Mouse (Mus musculus): ENCODE results near the gene Slc12a8. TPM values are rescaled to one million over a fixed set of nuclear protein-coding genes. Genes with fewer than 3 reads are reported as not detected.
A peak's percentile ranks its signal among the peaks of the same experiment; 100 is the strongest.

Slc12a8 gene
- polyA plus RNA-seq, 1 experiment = not detected

- no peak overlapping the region for H3K27ac ChIP-seq (ENCODE audit: insufficient read depth, low read depth, low read length)
- TF ChIP-seq CTCF (IDR thresholded peaks at IDR 0.05; ENCODE audit: low read depth, low read length) = no peak
- TF ChIP-seq POLR2A (IDR thresholded peaks at IDR 0.05; ENCODE audit: borderline replicate concordance, low read depth, low read length) = no peak
- no peak overlapping the region for H3K4me3 ChIP-seq (ENCODE audit: insufficient read depth, low read length)
- H3K4me1 ChIP-seq (ENCODE audit: control insufficient read depth, insufficient read depth, low read length) = peaks cover 3% of the 10 kb centered on the region; the same call in 1 of the 2 replicates
These were observed 4.6 kb upstream of the Slc12a8 start for GRCm38 (mm10) chr16:33512555-33512954.

GRCm38 (mm10) chr16:33517627-33518026, 499 bp downstream of the Slc12a8 start:
- Histone ChIP-seq H3K4me1 (ENCODE audit: control insufficient read depth, insufficient read depth, low read length) (peaks cover 14% of the 10 kb centered on the region), H3K4me3 (ENCODE audit: insufficient read depth, low read length) (no peak overlapping the region), H3K27ac (ENCODE audit: insufficient read depth, low read depth, low read length) (no peak overlapping the region)
- TF ChIP-seq POLR2A (IDR thresholded peaks at IDR 0.05; ENCODE audit: borderline replicate concordance, low read depth, low read length) (no peak), CTCF (IDR thresholded peaks at IDR 0.05; ENCODE audit: low read depth, low read length) (no peak)

GRCm38 (mm10) chr16:33518236-33518635, 1.1 kb downstream of the Slc12a8 start:
- Histone ChIP-seq H3K4me1 (ENCODE audit: control insufficient read depth, insufficient read depth, low read length) (peaks cover 14% of the 10 kb centered on the region), H3K27ac (ENCODE audit: insufficient read depth, low read depth, low read length) (no peak overlapping the region), H3K4me3 (ENCODE audit: insufficient read depth, low read length) (no peak overlapping the region)
- TF ChIP-seq CTCF (IDR thresholded peaks at IDR 0.05; ENCODE audit: low read depth, low read length) (no peak), POLR2A (IDR thresholded peaks at IDR 0.05; ENCODE audit: borderline replicate concordance, low read depth, low read length) (no peak)

GRCm38 (mm10) chr16:33519916-33520568, 2.9 kb downstream of the Slc12a8 start:
- Histone ChIP-seq H3K27ac (ENCODE audit: insufficient read depth, low read depth, low read length) (no peak overlapping the region), H3K4me3 (ENCODE audit: insufficient read depth, low read length) (no peak overlapping the region), H3K4me1 (ENCODE audit: control insufficient read depth, insufficient read depth, low read length) (peaks cover 14% of the 10 kb centered on the region)
- TF ChIP-seq POLR2A (IDR thresholded peaks at IDR 0.05; ENCODE audit: borderline replicate concordance, low read depth, low read length) (no peak), CTCF (IDR thresholded peaks at IDR 0.05; ENCODE audit: low read depth, low read length) (no peak)

GRCm38 (mm10) chr16:33522516-33522915, 5.4 kb downstream of the Slc12a8 start:
- TF ChIP-seq POLR2A (IDR thresholded peaks at IDR 0.05; ENCODE audit: borderline replicate concordance, low read depth, low read length) (no peak), CTCF (IDR thresholded peaks at IDR 0.05; ENCODE audit: low read depth, low read length) (no peak)
- H3K27ac ChIP-seq (ENCODE audit: insufficient read depth, low read depth, low read length) = no peak overlapping the region
- H3K4me3 ChIP-seq (ENCODE audit: insufficient read depth, low read length) = no peak overlapping the region
- H3K4me1 ChIP-seq (ENCODE audit: control insufficient read depth, insufficient read depth, low read length) = peaks cover 11% of the 10 kb centered on the region

GRCm38 (mm10) chr16:33523571-33523970, 6.4 kb downstream of the Slc12a8 start:
- Histone ChIP-seq H3K4me3 (ENCODE audit: insufficient read depth, low read length) (no peak overlapping the region), H3K4me1 (ENCODE audit: control insufficient read depth, insufficient read depth, low read length) (peaks cover 11% of the 10 kb centered on the region), H3K27ac (ENCODE audit: insufficient read depth, low read depth, low read length) (no peak overlapping the region)
- TF ChIP-seq CTCF (IDR thresholded peaks at IDR 0.05; ENCODE audit: low read depth, low read length) = no peak
- no peak for TF ChIP-seq POLR2A (IDR thresholded peaks at IDR 0.05; ENCODE audit: borderline replicate concordance, low read depth, low read length)

GRCm38 (mm10) chr16:33529502-33530454, 12.7 kb downstream of the Slc12a8 start:
- H3K4me3 ChIP-seq (ENCODE audit: insufficient read depth, low read length) = no peak overlapping the region
- H3K4me1 ChIP-seq (ENCODE audit: control insufficient read depth, insufficient read depth, low read length) = peaks cover 16% of the 10 kb centered on the region
- TF ChIP-seq POLR2A (IDR thresholded peaks at IDR 0.05; ENCODE audit: borderline replicate concordance, low read depth, low read length) (no peak), CTCF (IDR thresholded peaks at IDR 0.05; ENCODE audit: low read depth, low read length) (no peak)
- H3K27ac ChIP-seq (ENCODE audit: insufficient read depth, low read depth, low read length) = peak overlapping the region; percentile 36

GRCm38 (mm10) chr16:33531184-33531583, 14.1 kb downstream of the Slc12a8 start:
- TF ChIP-seq CTCF (IDR thresholded peaks at IDR 0.05; ENCODE audit: low read depth, low read length) (no peak), POLR2A (IDR thresholded peaks at IDR 0.05; ENCODE audit: borderline replicate concordance, low read depth, low read length) (no peak)
- H3K27ac ChIP-seq (ENCODE audit: insufficient read depth, low read depth, low read length) = no peak overlapping the region
- no peak overlapping the region for H3K4me3 ChIP-seq (ENCODE audit: insufficient read depth, low read length)
- H3K4me1 ChIP-seq (ENCODE audit: control insufficient read depth, insufficient read depth, low read length) = peaks cover 17% of the 10 kb centered on the region

GRCm38 (mm10) chr16:33536456-33536855, 19.3 kb downstream of the Slc12a8 start:
- Histone ChIP-seq H3K4me1 (ENCODE audit: control insufficient read depth, insufficient read depth, low read length) (peaks cover 4% of the 10 kb centered on the region; the same call in 1 of the 2 replicates), H3K27ac (ENCODE audit: insufficient read depth, low read depth, low read length) (no peak overlapping the region), H3K4me3 (ENCODE audit: insufficient read depth, low read length) (no peak overlapping the region)
- TF ChIP-seq POLR2A (IDR thresholded peaks at IDR 0.05; ENCODE audit: borderline replicate concordance, low read depth, low read length) (no peak), CTCF (IDR thresholded peaks at IDR 0.05; ENCODE audit: low read depth, low read length) (no peak)
